Mouse (Mus musculus) bone marrow macrophage, adult 2 months (primary cell): ENCODE results near the gene Map3k5.

Experiments
- CTCF ChIP-seq: IDR thresholded peaks from 2 replicates; pipeline ENCODE4 v1.5.1; 2012; ENCODE audit warnings: low read depth, mild to moderate bottlenecking, low read length, moderate library complexity
- POLR2A ChIP-seq: IDR thresholded peaks from 2 replicates; pipeline ENCODE4 v1.6.1; 2012; ENCODE audit warnings: mild to moderate bottlenecking, low read depth, low read length, borderline replicate concordance

GRCm38 (mm10) chr10:20045733-20046495, 111.6 kb downstream of the Map3k5 start:
- TF ChIP-seq POLR2A (no peak), CTCF (no peak)
